Mouse (Mus musculus) spleen, adult 2 months (tissue): Measurements from ENCODE around the gene Lrrc8b.

Experiments
- CTCF ChIP-seq: fragments of 200-500 bp; IDR thresholded peaks from 2 replicates; pipeline ENCODE4 v1.5.1; 2011; ENCODE audit warnings: mild to moderate bottlenecking, inconsistent platforms; ENCODE audit not compliant: insufficient read depth, insufficient read length, insufficient replicate concordance; ENCODE audit errors: extremely low read depth
- POLR2A ChIP-seq: fragments of 200-500 bp; IDR thresholded peaks from 2 replicates; pipeline ENCODE4 v1.6.1; 2011; ENCODE audit warnings: low read depth, low read length, inconsistent platforms

DNA sequence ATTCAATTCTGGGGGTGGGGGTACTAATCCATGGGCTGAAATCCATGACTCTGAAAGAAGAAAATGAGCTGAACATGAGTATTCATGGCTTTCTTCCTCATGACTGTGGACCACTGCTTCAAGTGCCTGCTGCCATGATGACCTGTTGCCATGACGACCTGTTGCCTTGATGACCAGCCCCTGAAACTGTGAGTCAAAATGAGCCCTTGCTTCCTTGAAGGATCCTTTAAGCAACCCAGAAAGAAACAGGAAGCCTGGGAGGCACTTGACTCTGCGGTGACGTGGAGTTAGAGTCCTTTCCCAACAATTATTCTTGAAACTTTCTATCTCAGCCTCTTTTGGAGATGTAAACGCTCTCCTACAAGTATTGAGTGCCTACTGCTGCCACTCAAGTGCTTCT lies 80.6 kb downstream of the Lrrc8b start:
- TF ChIP-seq POLR2A (no peak), CTCF (no peak)
